Comparison of ENCODE assay signal across 8 mouse cellular contexts in the genomic region with DNA sequence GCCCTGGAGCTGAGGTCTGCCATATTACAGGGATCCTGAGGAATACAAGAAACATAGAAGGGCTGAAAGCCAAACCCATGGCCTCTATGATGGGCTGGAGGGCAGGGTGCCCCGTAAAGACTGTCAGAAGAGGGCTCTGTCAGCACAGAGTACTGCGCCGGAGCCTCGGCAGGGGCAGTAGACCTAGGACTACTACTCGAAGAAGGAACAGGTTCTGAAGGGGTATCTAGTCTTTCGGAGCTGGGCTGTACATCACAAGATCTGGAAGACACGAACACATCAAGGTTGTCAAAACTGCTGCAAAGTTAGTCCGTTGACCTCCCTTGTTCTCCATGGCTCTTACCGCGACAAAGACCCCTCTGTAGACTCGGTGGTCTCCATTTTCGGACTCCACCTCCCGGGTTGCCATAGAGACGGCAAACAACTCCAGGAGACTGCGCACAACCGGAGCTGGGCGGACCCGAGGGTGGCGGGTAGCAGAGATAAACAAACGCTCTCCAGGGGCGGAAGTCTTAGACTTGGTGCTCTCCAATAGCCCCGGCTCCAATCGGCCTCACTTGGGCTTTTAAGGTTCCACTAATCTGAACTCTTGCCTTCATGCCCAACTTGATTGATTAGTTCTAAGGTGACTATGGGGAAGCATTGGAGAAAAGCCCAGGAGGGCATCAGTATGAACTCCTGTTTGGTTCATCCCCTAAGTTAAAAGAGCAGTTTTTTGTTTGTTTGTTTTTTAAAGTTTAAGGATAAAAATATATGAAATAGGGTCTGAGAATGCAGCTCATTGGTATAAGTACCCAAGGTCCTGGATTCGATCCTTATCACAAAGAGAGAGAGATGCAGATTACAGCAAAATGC. TPM values are rescaled to one million over a fixed set of nuclear protein-coding genes. Genes with fewer than 3 reads are reported as not detected.
DNase-seq lines count a peak whose midpoint lies in the region; ATAC-seq lines count a peak whose summit lies in the region.

A gene (minus strand): TSS at position 434 of the 855 bp plus-strand sequence.

- 0 out of 2 replicates have a peak, but pooled peaks cover 7% of the 10 kb centered on the region for H3K9me3 ChIP-seq in embryonic facial prominence, embryonic 13.5 days
- H3K9me3 ChIP-seq in hindbrain, embryonic 12.5 days (replicated peaks): peaks cover 7% of the 10 kb centered on the region
- H3K9me3 ChIP-seq in liver, embryonic 13.5 days (replicated peaks): peaks cover 10% of the 10 kb centered on the region

- peak within 1 kb of the TSS; percentile 32 for H3K4me3 ChIP-seq in embryonic facial prominence, embryonic 13.5 days
- H3K4me3 ChIP-seq in hindbrain, embryonic 12.5 days: peak within 1 kb of the TSS; percentile 27
- H3K4me3 ChIP-seq in liver, embryonic 13.5 days (replicated peaks): peak within 1 kb of the TSS; percentile 47

- 13% methylated on average over 24 of the region's 24 CpGs for WGBS in embryonic facial prominence, embryonic 13.5 days
- 13% methylated on average over 24 of the region's 24 CpGs for WGBS in hindbrain, embryonic 12.5 days
- WGBS in liver, embryonic 13.5 days (ENCODE audit: insufficient replicate concordance): 16% methylated on average over 24 of the region's 24 CpGs

- no peak for ATAC-seq in embryonic facial prominence, embryonic 13.5 days (ENCODE audit: insufficient number of reproducible peaks, insufficient read depth, low FRiP score, low TSS enrichment, low read depth)
- ATAC-seq in hindbrain, embryonic 12.5 days (ENCODE audit: low FRiP score): no peak
- no peak for ATAC-seq in liver, embryonic 13.5 days (ENCODE audit: low read depth)

- H3K27me3 ChIP-seq in embryonic facial prominence, embryonic 13.5 days: no peaks in the 10 kb centered on the region
- H3K27me3 ChIP-seq in hindbrain, embryonic 12.5 days: no peaks in the 10 kb centered on the region
- 0 out of 2 replicates have a peak, but pooled peaks cover 6% of the 10 kb centered on the region for H3K27me3 ChIP-seq in liver, embryonic 13.5 days

- DNase-seq in ovary, postnatal 36 days (ENCODE audit: low spot score): peak; percentile 57
- no peak for DNase-seq in ovary, postnatal 14 days (ENCODE audit: low spot score)
- peak; percentile 58 for DNase-seq in liver, embryonic 13.5 days
- peak; percentile 58 for DNase-seq in neural tube, embryonic 10.5 days (ENCODE audit: extremely low spot score, low spot score)
- DNase-seq in urinary bladder, postnatal 36 days (ENCODE audit: low spot score in 2 of 2): no peak
- no peak for DNase-seq in spleen, adult 12 weeks (ENCODE audit: low spot score)

- peaks cover 28% of the 10 kb centered on the region for H3K36me3 ChIP-seq in embryonic facial prominence, embryonic 13.5 days
- H3K36me3 ChIP-seq in hindbrain, embryonic 12.5 days: peaks cover 26% of the 10 kb centered on the region
- peaks cover 6% of the 10 kb centered on the region for H3K36me3 ChIP-seq in liver, embryonic 13.5 days

- no peak within 1 kb of the TSS for H3K27ac ChIP-seq in embryonic facial prominence, embryonic 13.5 days
- no peak within 1 kb of the TSS for H3K27ac ChIP-seq in hindbrain, embryonic 12.5 days
- H3K27ac ChIP-seq in liver, embryonic 13.5 days: peak within 1 kb of the TSS; percentile 32

- H3K4me1 ChIP-seq in embryonic facial prominence, embryonic 13.5 days: peaks cover 15% of the 10 kb centered on the region
- H3K4me1 ChIP-seq in hindbrain, embryonic 12.5 days: peaks cover 22% of the 10 kb centered on the region
- H3K4me1 ChIP-seq in liver, embryonic 13.5 days (replicated peaks): peaks cover 33% of the 10 kb centered on the region

- H3K9ac ChIP-seq in embryonic facial prominence, embryonic 13.5 days: peak within 1 kb of the TSS; percentile 54
- peak within 1 kb of the TSS; percentile 35 for H3K9ac ChIP-seq in hindbrain, embryonic 12.5 days
- peak within 1 kb of the TSS; percentile 48 for H3K9ac ChIP-seq in liver, embryonic 13.5 days

- H3K4me2 ChIP-seq in embryonic facial prominence, embryonic 13.5 days: peak within 1 kb of the TSS; percentile 54
- peak within 1 kb of the TSS; percentile 49 for H3K4me2 ChIP-seq in hindbrain, embryonic 12.5 days (replicated peaks)
- H3K4me2 ChIP-seq in liver, embryonic 13.5 days: peak within 1 kb of the TSS; percentile 54

RNA-seq across cellular contexts. Expression of the gene that starts here (rescaled TPM):
- polyA plus RNA-seq in embryonic facial prominence, embryonic 13.5 days (2015; fragmentation: Nextera tagmentation; extraction: Ambion mirVana): 1.1 and 1.8 TPM in 2 replicates
- polyA plus RNA-seq in hindbrain, embryonic 12.5 days (2016; fragmentation: Nextera tagmentation; extraction: Ambion mirVana): 7.1 and 7.2 TPM in 2 replicates
- 0.10 and 0.12 TPM in 2 replicates for polyA plus RNA-seq in liver, embryonic 13.5 days (2015; fragmentation: Nextera tagmentation; extraction: Ambion mirVana)

Comparison
In these comparisons a context has a peak if more than half of its experiments do, and no peak if none do; other contexts are left out.
1. DNase-seq: peak in ovary, postnatal 36 days (single experiment) and neural tube, embryonic 10.5 days (single experiment); none in ovary, postnatal 14 days (single experiment), urinary bladder, postnatal 36 days (0 of 2) and spleen, adult 12 weeks (single experiment).
2. Peak in DNase-seq, H3K4me3 ChIP-seq, H3K27ac ChIP-seq, H3K9ac ChIP-seq and H3K4me2 ChIP-seq in liver, embryonic 13.5 days; RNA of the gene not detected or under 1 TPM.
3. Peak in every context shown above with its lines, with median percentiles within 50 percentile points of each other: H3K4me2 ChIP-seq, H3K4me3 ChIP-seq and H3K9ac ChIP-seq.